Mouse (Mus musculus): ENCODE data around the gene Rabggtb. TPM values are rescaled to one million over a fixed set of nuclear protein-coding genes. Genes with fewer than 3 reads are reported as not detected.

The Rabggtb gene
- total RNA-seq (2018; cell fraction: chromatin; rRNA removed), result 100 to 1,000 TPM in 4 of 26 experiments, 10 to 100 TPM in 22; 38.2 to 122 (median 72.1) TPM
- total RNA-seq (2018; cell fraction: cytosol; rRNA removed), result 10 to 100 TPM; 22.0 to 47.2 (median 39.2) TPM
- total RNA-seq (2018; cell fraction: nucleus; rRNA removed), result 100 to 1,000 TPM in 1 of 26 experiments, 10 to 100 TPM in 25; 35.0 to 137 (median 56.3) TPM
- polyA plus RNA-seq (2018), result 43.2 to 56.8 TPM (median 47.0 TPM) in 3 replicates

- Histone ChIP-seq H3K79me2 (ENCODE audit: inconsistent target) (peaks cover 48% of the 10 kb centered on the region), H3K27ac (peak within 1 kb of the TSS; percentile 76), H3K4me3 (ENCODE audit: inconsistent target) (peak within 1 kb of the TSS; percentile 85), H3K36me3 (ENCODE audit: inconsistent target) (peaks cover 32% of the 10 kb centered on the region)
- WGBS (ENCODE audit: missing documents), result 1% methylated on average over 65 of the region's 65 CpGs
Observed at GRCm38 (mm10) chr3:153912546-153913509, at the start of gene Rabggtb. Gene Rabggtb, minus strand, starts transcription at chr3:153913009.

- H3K36me3 ChIP-seq (ENCODE audit: inconsistent target), result no peaks in the 10 kb centered on the region
- no peak overlapping the region for H3K4me3 ChIP-seq (ENCODE audit: inconsistent target)
- H3K79me2 ChIP-seq (ENCODE audit: inconsistent target), result no peaks in the 10 kb centered on the region
- H3K27ac ChIP-seq, result no peak overlapping the region
- WGBS (ENCODE audit: missing documents), result 78% methylated on average over 6 of the region's 6 CpGs
Observed at GRCm38 (mm10) chr3:153961632-153962389, 49.0 kb upstream of the Rabggtb start.

GRCm38 (mm10) chr3:153960884-153961283, 48.1 kb upstream of the Rabggtb start:
- H3K27ac ChIP-seq, result no peak overlapping the region
- 85% methylated on average over 2 of the region's 2 CpGs for WGBS (ENCODE audit: missing documents)
- no peaks in the 10 kb centered on the region for H3K36me3 ChIP-seq (ENCODE audit: inconsistent target)
- H3K79me2 ChIP-seq (ENCODE audit: inconsistent target), result no peaks in the 10 kb centered on the region
- H3K4me3 ChIP-seq (ENCODE audit: inconsistent target), result no peak overlapping the region

- 94% methylated on average over 9 of the region's 9 CpGs for WGBS (ENCODE audit: missing documents)
Observed at GRCm38 (mm10) chr3:153959731-153960207, 47.0 kb upstream of the Rabggtb start.

GRCm38 (mm10) chr3:153959035-153959730, 46.4 kb upstream of the Rabggtb start:
- WGBS (ENCODE audit: missing documents), result 90% methylated on average over 1 of the region's 1 CpGs

More at GRCm38 (mm10) chr3:153959731-153960207, 47.0 kb upstream of the Rabggtb start:
- H3K27ac ChIP-seq, result no peak overlapping the region
- H3K36me3 ChIP-seq (ENCODE audit: inconsistent target), result no peaks in the 10 kb centered on the region
- no peak overlapping the region for H3K4me3 ChIP-seq (ENCODE audit: inconsistent target)
- H3K79me2 ChIP-seq (ENCODE audit: inconsistent target), result no peaks in the 10 kb centered on the region

GRCm38 (mm10) chr3:153957916-153958315, 45.1 kb upstream of the Rabggtb start:
- H3K79me2 ChIP-seq (ENCODE audit: inconsistent target), result no peaks in the 10 kb centered on the region
- no peaks in the 10 kb centered on the region for H3K36me3 ChIP-seq (ENCODE audit: inconsistent target)
- H3K27ac ChIP-seq, result no peak overlapping the region
- no peak overlapping the region for H3K4me3 ChIP-seq (ENCODE audit: inconsistent target)
- WGBS (ENCODE audit: missing documents), result 56% methylated on average over 5 of the region's 5 CpGs

More at GRCm38 (mm10) chr3:153959035-153959730, 46.4 kb upstream of the Rabggtb start:
- H3K79me2 ChIP-seq (ENCODE audit: inconsistent target), result no peaks in the 10 kb centered on the region
- H3K27ac ChIP-seq, result no peak overlapping the region
- H3K36me3 ChIP-seq (ENCODE audit: inconsistent target), result no peaks in the 10 kb centered on the region
- no peak overlapping the region for H3K4me3 ChIP-seq (ENCODE audit: inconsistent target)

- 88% methylated on average over 2 of the region's 2 CpGs for WGBS (ENCODE audit: missing documents)
- H3K4me3 ChIP-seq (ENCODE audit: inconsistent target), result no peak overlapping the region
- H3K27ac ChIP-seq, result no peak overlapping the region
- H3K79me2 ChIP-seq (ENCODE audit: inconsistent target), result peaks cover 6% of the 10 kb centered on the region
- no peaks in the 10 kb centered on the region for H3K36me3 ChIP-seq (ENCODE audit: inconsistent target)
Observed at GRCm38 (mm10) chr3:153948176-153948575, 35.4 kb upstream of the Rabggtb start.

- no peaks in the 10 kb centered on the region for H3K36me3 ChIP-seq (ENCODE audit: inconsistent target)
- H3K27ac ChIP-seq, result no peak overlapping the region
- 74% methylated on average over 2 of the region's 4 CpGs for WGBS (ENCODE audit: missing documents)
- no peak overlapping the region for H3K4me3 ChIP-seq (ENCODE audit: inconsistent target)
- peaks cover 15% of the 10 kb centered on the region for H3K79me2 ChIP-seq (ENCODE audit: inconsistent target)
Observed at GRCm38 (mm10) chr3:153947271-153947670, 34.5 kb upstream of the Rabggtb start.

- Histone ChIP-seq H3K36me3 (ENCODE audit: inconsistent target) (peaks cover 9% of the 10 kb centered on the region), H3K4me3 (ENCODE audit: inconsistent target) (peak within 1 kb of the TSS; percentile 61), H3K79me2 (ENCODE audit: inconsistent target) (peaks cover 24% of the 10 kb centered on the region), H3K27ac (peak within 1 kb of the TSS; percentile 55)
- under 1% methylated on average over 41 of the region's 41 CpGs for WGBS (ENCODE audit: missing documents)
Observed at GRCm38 (mm10) chr3:153944335-153944990, 31.7 kb upstream of the Rabggtb start, which contains the start of gene Acadm. Gene Acadm, minus strand, starts transcription at chr3:153944632.

GRCm38 (mm10) chr3:153943901-153944334, 31.1 kb upstream of the Rabggtb start:
- Histone ChIP-seq H3K4me3 (ENCODE audit: inconsistent target) (peak overlapping the region; percentile 61), H3K27ac (peak overlapping the region; percentile 54), H3K36me3 (ENCODE audit: inconsistent target) (peaks cover 13% of the 10 kb centered on the region), H3K79me2 (ENCODE audit: inconsistent target) (peaks cover 24% of the 10 kb centered on the region)
- under 1% methylated on average over 19 of the region's 19 CpGs for WGBS (ENCODE audit: missing documents)

- WGBS (ENCODE audit: missing documents), result 42% methylated on average over 12 of the region's 12 CpGs
Observed at GRCm38 (mm10) chr3:153943003-153943640, 30.3 kb upstream of the Rabggtb start.

GRCm38 (mm10) chr3:153941613-153942012, 28.8 kb upstream of the Rabggtb start:
- WGBS (ENCODE audit: missing documents), result 94% methylated on average over 10 of the region's 13 CpGs
- Histone ChIP-seq H3K27ac (no peak overlapping the region), H3K79me2 (ENCODE audit: inconsistent target) (peaks cover 24% of the 10 kb centered on the region)

More at GRCm38 (mm10) chr3:153943003-153943640, 30.3 kb upstream of the Rabggtb start:
- peak overlapping the region; percentile 54; the same call in 1 of the 2 replicates for H3K27ac ChIP-seq
- peaks cover 24% of the 10 kb centered on the region for H3K79me2 ChIP-seq (ENCODE audit: inconsistent target)
- peak overlapping the region; percentile 61 for H3K4me3 ChIP-seq (ENCODE audit: inconsistent target)
- H3K36me3 ChIP-seq (ENCODE audit: inconsistent target), result peaks cover 21% of the 10 kb centered on the region

GRCm38 (mm10) chr3:153940486-153940885, 27.7 kb upstream of the Rabggtb start:
- Histone ChIP-seq H3K4me3 (ENCODE audit: inconsistent target) (no peak overlapping the region), H3K27ac (no peak overlapping the region), H3K79me2 (ENCODE audit: inconsistent target) (peaks cover 24% of the 10 kb centered on the region), H3K36me3 (ENCODE audit: inconsistent target) (peaks cover 46% of the 10 kb centered on the region)
- 97% methylated on average over 9 of the region's 9 CpGs for WGBS (ENCODE audit: missing documents)

More at GRCm38 (mm10) chr3:153941613-153942012, 28.8 kb upstream of the Rabggtb start:
- Histone ChIP-seq H3K36me3 (ENCODE audit: inconsistent target) (peaks cover 35% of the 10 kb centered on the region), H3K4me3 (ENCODE audit: inconsistent target) (no peak overlapping the region)
